Mouse (Mus musculus) MEL (cell line): ENCODE data around the gene Zfpm1.

Experiments
- CTCF ChIP-seq, 3 experiments: IDR thresholded peaks in 2 of 3; conservative IDR thresholded peaks in 1 of 3; 2 replicates each; pipeline ENCODE4 v1.5.1; 2011 to 2012; ENCODE audit warnings: low read length in 3 of 3, low read depth in 2 of 3, mild to moderate bottlenecking in 2 of 3, improper control_type of control experiment in 1 of 3, inconsistent platforms in 1 of 3, mixed read lengths in 1 of 3, moderate library complexity in 1 of 3; ENCODE audit not compliant: control insufficient read depth in 1 of 3, insufficient read depth in 1 of 3, poor library complexity in 1 of 3, severe bottlenecking in 1 of 3
- GABPA ChIP-seq: IDR thresholded peaks from 2 replicates; pipeline ENCODE4 v1.6.1; 2012; ENCODE audit warnings: low read depth, mild to moderate bottlenecking, inconsistent platforms, low read length, improper control_type of control experiment, moderate library complexity
- MAFK ChIP-seq: IDR thresholded peaks from 2 replicates; pipeline ENCODE4 v1.6.1; 2011; ENCODE audit warnings: low read depth, mild to moderate bottlenecking, low read length, improper control_type of control experiment, borderline replicate concordance
- MAX ChIP-seq: IDR thresholded peaks from 2 replicates; pipeline ENCODE4 v1.6.1; 2011; ENCODE audit warnings: low read length, improper control_type of control experiment
- MAZ ChIP-seq: IDR thresholded peaks from 2 replicates; pipeline ENCODE4 v1.6.1; 2012; ENCODE audit warnings: low read depth, mild to moderate bottlenecking, inconsistent platforms, low read length, improper control_type of control experiment
- MEF2A ChIP-seq: IDR thresholded peaks from 2 replicates; pipeline ENCODE4 v1.6.1; 2014; ENCODE audit warnings: low read depth, mild to moderate bottlenecking, inconsistent platforms, low read length, improper control_type of control experiment; ENCODE audit not compliant: poor library complexity, insufficient replicate concordance, severe bottlenecking; ENCODE audit errors: extremely low read depth
- POLR2A ChIP-seq, 2 experiments: IDR thresholded peaks; 2 replicates each; pipeline ENCODE4 v1.6.1; 2011 to 2012; ENCODE audit warnings: low read length in 2 of 2, mild to moderate bottlenecking in 2 of 2, control low read depth in 1 of 2, improper control_type of control experiment in 1 of 2, low read depth in 1 of 2, moderate library complexity in 1 of 2; ENCODE audit not compliant: control insufficient read depth in 1 of 2, insufficient read depth in 1 of 2, poor library complexity in 1 of 2
- RAD21 ChIP-seq: IDR thresholded peaks from 2 replicates; pipeline ENCODE4 v1.6.1; 2011; ENCODE audit warnings: mild to moderate bottlenecking, low read depth, low read length, improper control_type of control experiment
- SIN3A ChIP-seq: IDR thresholded peaks from 2 replicates; pipeline ENCODE4 v1.6.1; 2012; ENCODE audit warnings: low read length, improper control_type of control experiment, inconsistent platforms
- TBP ChIP-seq: IDR thresholded peaks from 2 replicates; pipeline ENCODE4 v1.8.0; 2011; ENCODE audit warnings: low read depth, low read length, improper control_type of control experiment
- UBTF ChIP-seq: IDR thresholded peaks from 2 replicates; pipeline ENCODE4 v1.6.1; 2012; ENCODE audit warnings: low read depth, mild to moderate bottlenecking, inconsistent platforms, low read length, improper control_type of control experiment, moderate library complexity, borderline replicate concordance; ENCODE audit not compliant: insufficient read depth

DNA sequence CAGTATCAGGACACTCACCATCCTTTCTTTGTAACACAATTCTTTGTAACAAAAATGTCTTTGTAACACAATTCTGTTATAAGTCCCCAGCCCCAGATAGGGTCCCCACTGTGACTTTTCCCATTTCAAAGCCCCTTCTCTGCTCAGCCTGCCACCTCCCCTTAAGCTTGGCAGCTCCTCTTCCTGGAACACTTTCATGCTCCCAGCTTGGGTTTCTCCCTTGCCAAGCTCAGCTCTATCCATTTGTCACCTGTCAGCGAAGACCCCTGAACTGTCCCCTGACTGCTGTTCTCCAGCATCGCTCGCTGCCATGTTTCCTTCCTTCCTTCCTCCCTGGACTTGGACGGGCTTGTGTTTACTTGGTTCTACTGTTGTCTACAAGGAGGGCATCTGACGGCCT lies 75.7 kb downstream of the Zfpm1 start:
- TF ChIP-seq RAD21 = no peak
- no peak for TF ChIP-seq CTCF (IDR thresholded peaks at IDR 0.05 in 2 of 3, conservative IDR thresholded peaks at IDR 0.05 in 1 of 3; ENCODE audit: control insufficient read depth in 1 of 3, insufficient read depth in 1 of 3, low read depth in 2 of 3, low read length in 3 of 3, poor library complexity in 1 of 3, severe bottlenecking in 1 of 3)
- TF ChIP-seq POLR2A (IDR thresholded peaks at IDR 0.05; ENCODE audit: control insufficient read depth in 1 of 2, insufficient read depth in 1 of 2, low read depth in 1 of 2, low read length in 2 of 2, poor library complexity in 1 of 2) = no peak
- TF ChIP-seq UBTF = no peak
- no peak for TF ChIP-seq MAFK
- no peak for TF ChIP-seq MAX
- no peak for TF ChIP-seq MAZ
- TF ChIP-seq TBP = no peak
- TF ChIP-seq MEF2A = no peak
- no peak for TF ChIP-seq SIN3A
- TF ChIP-seq GABPA = no peak
